Mouse (Mus musculus): ENCODE results near the gene Zfp747. TPM values are rescaled to one million over a fixed set of nuclear protein-coding genes. Genes with fewer than 3 reads are reported as not detected.
"Not testable (repeated sequence)": the region's sequence is repeated elsewhere in the genome, so short reads cannot be mapped to it uniquely, and the experiment has no call there.

Zfp747 gene
- total RNA-seq, 1 experiment from 2014 or later = 12.0 TPM

DNA sequence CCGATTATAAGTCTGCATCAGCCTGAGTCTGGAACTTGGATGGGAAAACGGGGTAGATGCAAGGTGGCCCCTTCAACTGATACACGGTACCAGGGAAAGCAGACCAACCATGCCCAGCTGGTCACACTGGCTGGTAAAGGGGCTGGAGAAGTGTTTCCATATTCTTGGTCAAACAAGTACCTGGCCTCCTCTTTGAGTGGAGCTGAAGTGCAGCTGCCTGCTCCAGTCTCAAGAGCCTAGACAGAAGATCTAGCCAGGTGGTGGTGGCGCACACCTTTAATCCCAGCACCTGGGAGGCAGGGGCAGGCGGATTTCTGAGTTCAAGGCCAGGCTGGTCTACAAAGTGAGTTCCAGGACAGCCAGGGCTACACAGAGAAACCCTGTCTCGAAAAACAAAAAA lies 34.0 kb downstream of the Zfp747 start:
- ATAC-seq (replicated peaks; ENCODE audit: low read depth, poor library complexity, severe bottlenecking) = not testable (repeated sequence)

GRCm38 (mm10) chr7:127341356-127341755 lies 34.5 kb downstream of the Zfp747 start:
- no peak for ATAC-seq (replicated peaks; ENCODE audit: low read depth, poor library complexity, severe bottlenecking)

DNA sequence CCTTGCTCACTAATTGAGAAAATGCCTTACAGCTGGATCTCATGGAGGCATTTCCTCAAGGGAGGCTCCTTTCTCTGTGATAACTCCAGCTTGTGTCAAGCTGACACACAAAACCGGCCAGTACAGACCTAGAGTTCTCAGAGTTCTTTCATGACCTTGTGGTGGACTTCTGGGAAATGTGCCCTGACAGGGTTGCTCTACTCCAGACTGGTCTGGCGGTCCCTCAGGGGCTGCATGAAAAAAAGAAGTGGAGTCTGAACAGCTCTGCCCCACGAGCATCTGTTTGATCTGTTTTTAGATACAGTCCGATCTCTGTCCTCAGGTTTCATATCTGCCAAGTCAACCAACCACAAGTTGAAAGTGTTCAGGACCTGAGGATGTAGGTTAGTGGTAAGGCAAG lies 38.2 kb downstream of the Zfp747 start:
- no peak for ATAC-seq (replicated peaks; ENCODE audit: low read depth, poor library complexity, severe bottlenecking)

GRCm38 (mm10) chr7:127335604-127336003 lies 40.2 kb downstream of the Zfp747 start:
- ATAC-seq (replicated peaks; ENCODE audit: low read depth, poor library complexity, severe bottlenecking) = no peak

- no peak for ATAC-seq (replicated peaks; ENCODE audit: low read depth, poor library complexity, severe bottlenecking)
Observed at GRCm38 (mm10) chr7:127333240-127333639, 42.6 kb downstream of the Zfp747 start.

GRCm38 (mm10) chr7:127326685-127327084 lies 49.2 kb downstream of the Zfp747 start:
- ATAC-seq (replicated peaks; ENCODE audit: low read depth, poor library complexity, severe bottlenecking) = no peak

DNA sequence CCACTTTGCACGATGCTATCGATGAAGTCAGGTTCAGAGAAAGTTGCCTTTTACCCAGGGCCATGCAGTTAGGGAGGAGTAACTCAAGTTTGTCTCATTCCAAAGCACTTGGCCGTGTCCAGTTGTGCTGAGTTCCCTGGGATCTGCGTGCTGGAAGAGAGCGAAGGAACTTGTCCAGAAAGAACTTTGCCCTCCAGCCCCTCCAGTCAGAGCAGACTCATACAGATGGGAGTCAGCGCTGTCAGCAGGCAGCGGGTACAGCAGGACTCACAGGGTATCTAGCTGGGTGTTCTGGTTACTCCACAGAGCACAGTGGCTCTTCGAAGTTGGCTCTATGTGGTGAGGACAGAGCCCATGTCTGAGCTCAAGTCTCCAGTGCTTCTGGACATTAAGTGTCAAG lies 50.3 kb downstream of the Zfp747 start:
- ATAC-seq (replicated peaks; ENCODE audit: low read depth, poor library complexity, severe bottlenecking) = no peak

DNA sequence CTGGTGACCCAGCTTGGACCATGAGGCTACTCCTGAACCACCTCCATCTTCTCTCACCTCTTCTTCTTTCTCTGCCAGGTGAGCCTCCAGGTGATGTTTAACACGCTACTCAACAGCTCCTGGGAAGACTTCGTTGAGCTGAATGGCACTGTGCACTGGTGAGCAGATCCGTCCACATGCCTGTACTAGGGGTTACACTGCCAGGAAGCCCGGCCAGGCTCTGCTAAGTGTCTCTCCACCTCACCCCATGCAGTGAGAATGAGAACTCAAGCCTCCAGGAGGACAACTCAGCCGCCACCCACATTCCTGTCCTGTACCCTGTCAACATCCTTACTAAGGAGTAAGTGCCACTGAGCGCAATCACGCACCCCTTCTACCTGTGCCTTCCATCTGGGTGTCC lies 50.9 kb downstream of the Zfp747 start:
- ATAC-seq (replicated peaks; ENCODE audit: low read depth, poor library complexity, severe bottlenecking) = no peak

Other genes with a start within 250 kb of the Zfp747 start
- 278 and 335 TPM in 2 replicates for gene Spn, start 238.2 kb downstream of the Zfp747 start, total RNA-seq (2017)
- 54.9 and 73.1 TPM in 2 replicates for gene Cd2bp2, start 180.0 kb downstream of the Zfp747 start, total RNA-seq (2017)
- 24.7 and 29.1 TPM in 2 replicates for gene Tbc1d10b, start 167.6 kb downstream of the Zfp747 start, total RNA-seq (2017)
- gene Mylpf, start 167.2 kb downstream of the Zfp747 start, total RNA-seq (2017) = 10.6 and 35.3 TPM in 2 replicates
- 20.8 and 29.9 TPM in 2 replicates for gene Zfp553, start 143.0 kb downstream of the Zfp747 start, total RNA-seq (2017)
- gene Sept1, start 142.9 kb downstream of the Zfp747 start, total RNA-seq (2017) = 62.7 and 63.2 TPM in 2 replicates
- gene Zfp771, start 131.8 kb downstream of the Zfp747 start, total RNA-seq (2017) = 6.3 and 8.9 TPM in 2 replicates
- 85.1 and 88.3 TPM in 2 replicates for gene Dctpp1, start 115.3 kb downstream of the Zfp747 start, total RNA-seq (2017)
- gene Sephs2, start 102.0 kb downstream of the Zfp747 start, total RNA-seq (2017) = 99.1 and 102 TPM in 2 replicates
- 26.1 and 31.6 TPM in 2 replicates for gene Itgal, start 79.8 kb downstream of the Zfp747 start, total RNA-seq (2017)
- 5.1 and 6.8 TPM in 2 replicates for gene Zfp768, start 30.5 kb downstream of the Zfp747 start, total RNA-seq (2017)
- gene 9130019O22Rik, start 11.1 kb upstream of the Zfp747 start, total RNA-seq (2017) = 4.8 and 7.2 TPM in 2 replicates
- gene E430018J23Rik, start 17.6 kb upstream of the Zfp747 start, total RNA-seq (2017) = 9.7 and 11.2 TPM in 2 replicates
- gene Zfp764, start 30.8 kb upstream of the Zfp747 start, total RNA-seq (2017) = 9.2 and 13.0 TPM in 2 replicates
- 7.7 and 11.5 TPM in 2 replicates for gene Zfp688, start 46.0 kb upstream of the Zfp747 start, total RNA-seq (2017)
- 3.1 and 4.8 TPM in 2 replicates for gene Zfp689, start 73.1 kb upstream of the Zfp747 start, total RNA-seq (2017)
- gene Prr14, start 83.6 kb upstream of the Zfp747 start, total RNA-seq (2017) = 19.0 and 33.8 TPM in 2 replicates
- 15.1 and 30.3 TPM in 2 replicates for gene Fbrs, start 103.1 kb upstream of the Zfp747 start, total RNA-seq (2017)
- 33.8 and 62.1 TPM in 2 replicates for gene Srcap, start 135.9 kb upstream of the Zfp747 start, total RNA-seq (2017)
- gene Gm42715, start 143.5 kb upstream of the Zfp747 start, total RNA-seq (2017) = 11.2 and 11.9 TPM in 2 replicates
- gene Tmem265, start 185.3 kb upstream of the Zfp747 start, total RNA-seq (2017) = 2.8 and 5.9 TPM in 2 replicates
- gene Phkg2, start 197.3 kb upstream of the Zfp747 start, total RNA-seq (2017) = 18.3 and 31.8 TPM in 2 replicates
- 0.68 and 1.1 TPM in 2 replicates for gene Ccdc189, start 212.5 kb upstream of the Zfp747 start, total RNA-seq (2017)
- 55.9 and 57.4 TPM in 2 replicates for gene Rnf40, start 212.7 kb upstream of the Zfp747 start, total RNA-seq (2017)
- gene Zfp629, start 239.7 kb upstream of the Zfp747 start, total RNA-seq (2017) = 12.9 and 39.4 TPM in 2 replicates